Mouse (Mus musculus) forebrain, embryonic 16.5 days (tissue): ENCODE results near the gene Pkd1l3. TPM values are rescaled to one million over a fixed set of nuclear protein-coding genes. Genes with fewer than 3 reads are reported as not detected.

ENCODE experiments used
- ATAC-seq: fragments of 200-750 bp; cut with Nextera tagmentation; 2 replicates; pipeline ENCODE4 v1.8.0; 2017; ENCODE audit warnings: mild to moderate bottlenecking, moderate library complexity
- H3K27ac ChIP-seq: fragments of 300-500 bp; sonication (generic); 2 replicates; pipeline ENCODE4 v1.5.1; 2014; ENCODE audit warnings: low read length, control low read depth
- H3K27me3 ChIP-seq: fragments of 300-500 bp; sonication (generic); replicated peaks from 2 replicates; pipeline ENCODE4 v1.6.1; 2014; ENCODE audit warnings: low read length; ENCODE audit not compliant: control insufficient read depth, insufficient read depth
- H3K36me3 ChIP-seq: fragments of 300-500 bp; sonication (generic); 2 replicates; pipeline ENCODE4 v1.6.1; 2014; ENCODE audit not compliant: control insufficient read depth, insufficient read depth
- H3K4me1 ChIP-seq: fragments of 300-500 bp; sonication (generic); replicated peaks from 2 replicates; pipeline ENCODE4 v1.6.1; 2014; ENCODE audit warnings: low read length; ENCODE audit not compliant: control insufficient read depth, insufficient read depth
- H3K4me2 ChIP-seq: fragments of 300-500 bp; sonication (generic); 2 replicates; pipeline ENCODE4 v1.6.1; 2014; ENCODE audit warnings: mild to moderate bottlenecking, low read length, control low read depth
- H3K4me3 ChIP-seq: fragments of 300-500 bp; sonication (generic); replicated peaks from 2 replicates; pipeline ENCODE4 v1.5.1; 2014; ENCODE audit warnings: mild to moderate bottlenecking, low read length, control low read depth
- H3K9ac ChIP-seq: fragments of 300-500 bp; sonication (generic); replicated peaks from 2 replicates; pipeline ENCODE4 v1.6.1; 2014; ENCODE audit warnings: low read depth, low read length, control low read depth
- H3K9me3 ChIP-seq: fragments of 300-500 bp; sonication (generic); 2 replicates; pipeline ENCODE4 v1.6.1; 2016; ENCODE audit warnings: low read length; ENCODE audit not compliant: control insufficient read depth
- WGBS: fragments of 180-500 bp; shearing (Covaris S2); extraction: QIAGEN DNeasy Blood & Tissue Kit; methylation state at CpG from one replicate; pipeline ENCODE4 v1.1.7; 2014; 5-methylcytosine and 5-hydroxymethylcytosine counted together
- polyA plus RNA-seq: library from polyadenylated mRNA; unstranded; fragments of >200 nt; fragmentation: Nextera tagmentation; extraction: Ambion mirVana; gene quantifications from 2 replicates; pipeline ENCODE4 v1.2.1, GENCODE M21; 2015

Pkd1l3 gene
- polyA plus RNA-seq, 1 experiment from 2014 or later: 0.03 TPM

- H3K4me3 ChIP-seq: no peak overlapping the region
- no peak overlapping the region for H3K27ac ChIP-seq
- no peak overlapping the region for H3K9ac ChIP-seq
- no peaks in the 10 kb centered on the region for H3K27me3 ChIP-seq
- peaks cover 6% of the 10 kb centered on the region for H3K9me3 ChIP-seq
- ATAC-seq: no peak
- no peak overlapping the region for H3K4me2 ChIP-seq
- H3K4me1 ChIP-seq: no peaks in the 10 kb centered on the region
- H3K36me3 ChIP-seq: no peaks in the 10 kb centered on the region
- 63% methylated on average over 7 of the region's 7 CpGs for WGBS
Measured at GRCm38 (mm10) chr8:109586972-109587504, 27.3 kb upstream of the Pkd1l3 start.

- 90% methylated on average over 9 of the region's 9 CpGs for WGBS
- no peaks in the 10 kb centered on the region for H3K4me1 ChIP-seq
- ATAC-seq: no peak
Measured at GRCm38 (mm10) chr8:109590901-109591300, 23.4 kb upstream of the Pkd1l3 start.

GRCm38 (mm10) chr8:109591367-109591766, 22.9 kb upstream of the Pkd1l3 start:
- no peak overlapping the region for H3K9ac ChIP-seq
- H3K27me3 ChIP-seq: no peaks in the 10 kb centered on the region
- H3K27ac ChIP-seq: no peak overlapping the region
- WGBS: 86% methylated on average over 3 of the region's 3 CpGs
- ATAC-seq: no peak
- no peak overlapping the region for H3K4me2 ChIP-seq
- no peaks in the 10 kb centered on the region for H3K36me3 ChIP-seq
- H3K9me3 ChIP-seq: no peaks in the 10 kb centered on the region
- H3K4me1 ChIP-seq: no peaks in the 10 kb centered on the region
- H3K4me3 ChIP-seq: no peak overlapping the region

More at GRCm38 (mm10) chr8:109590901-109591300, 23.4 kb upstream of the Pkd1l3 start:
- Histone ChIP-seq H3K9me3 (no peaks in the 10 kb centered on the region), H3K4me3 (no peak overlapping the region), H3K4me2 (no peak overlapping the region), H3K27me3 (no peaks in the 10 kb centered on the region), H3K36me3 (no peaks in the 10 kb centered on the region), H3K9ac (no peak overlapping the region), H3K27ac (no peak overlapping the region)

GRCm38 (mm10) chr8:109592164-109592563, 22.2 kb upstream of the Pkd1l3 start:
- 84% methylated on average over 5 of the region's 5 CpGs for WGBS
- H3K9me3 ChIP-seq: no peaks in the 10 kb centered on the region
- H3K4me1 ChIP-seq: no peaks in the 10 kb centered on the region
- H3K27ac ChIP-seq: no peak overlapping the region
- no peaks in the 10 kb centered on the region for H3K27me3 ChIP-seq
- no peak overlapping the region for H3K4me2 ChIP-seq
- no peak overlapping the region for H3K4me3 ChIP-seq
- no peak overlapping the region for H3K9ac ChIP-seq
- no peaks in the 10 kb centered on the region for H3K36me3 ChIP-seq
- no peak for ATAC-seq

GRCm38 (mm10) chr8:109593117-109593788, 21.1 kb upstream of the Pkd1l3 start:
- Histone ChIP-seq H3K4me3 (no peak overlapping the region), H3K27me3 (no peaks in the 10 kb centered on the region), H3K9me3 (no peaks in the 10 kb centered on the region), H3K4me2 (no peak overlapping the region), H3K4me1 (no peaks in the 10 kb centered on the region), H3K27ac (no peak overlapping the region), H3K36me3 (no peaks in the 10 kb centered on the region), H3K9ac (no peak overlapping the region)
- WGBS: 78% methylated on average over 6 of the region's 6 CpGs
- no peak for ATAC-seq

- H3K27ac ChIP-seq: no peak overlapping the region
- H3K27me3 ChIP-seq: no peaks in the 10 kb centered on the region
- no peaks in the 10 kb centered on the region for H3K4me1 ChIP-seq
- ATAC-seq: no peak
- no peak overlapping the region for H3K4me3 ChIP-seq
- peaks cover 3% of the 10 kb centered on the region; the same call in 1 of the 2 replicates for H3K36me3 ChIP-seq
- H3K9me3 ChIP-seq: no peaks in the 10 kb centered on the region
- H3K4me2 ChIP-seq: no peak overlapping the region
- WGBS: 48% methylated on average over 8 of the region's 8 CpGs
- no peak overlapping the region for H3K9ac ChIP-seq
Measured at GRCm38 (mm10) chr8:109595854-109596253, 18.5 kb upstream of the Pkd1l3 start.

- no peak overlapping the region for H3K4me3 ChIP-seq
- H3K27ac ChIP-seq: no peak overlapping the region
- no peaks in the 10 kb centered on the region for H3K9me3 ChIP-seq
- peaks cover 13% of the 10 kb centered on the region for H3K4me1 ChIP-seq
- whole genome bisulfite sequencing: 83% methylated on average over 2 of the region's 2 CpGs
- no peaks in the 10 kb centered on the region for H3K27me3 ChIP-seq
- H3K36me3 ChIP-seq: 0 out of 2 replicates have a peak, but pooled peaks cover 4% of the 10 kb centered on the region
- ATAC-seq: no peak
- no peak overlapping the region for H3K9ac ChIP-seq
- no peak overlapping the region for H3K4me2 ChIP-seq
Measured at GRCm38 (mm10) chr8:109606725-109607124, 7.6 kb upstream of the Pkd1l3 start.

- Histone ChIP-seq H3K27me3 (no peaks in the 10 kb centered on the region), H3K9me3 (no peaks in the 10 kb centered on the region), H3K36me3 (0 out of 2 replicates have a peak, but pooled peaks cover 4% of the 10 kb centered on the region), H3K4me2 (peak overlapping the region; percentile 81), H3K9ac (peak overlapping the region; percentile 63), H3K4me1 (peaks cover 13% of the 10 kb centered on the region), H3K27ac (peak overlapping the region; percentile 37; the same call in 1 of the 2 replicates), H3K4me3 (peak overlapping the region; percentile 66)
- WGBS: 4% methylated on average over 12 of the region's 12 CpGs
- no peak for ATAC-seq
Measured at GRCm38 (mm10) chr8:109607650-109608049, 6.7 kb upstream of the Pkd1l3 start.

- H3K27me3 ChIP-seq: no peaks in the 10 kb centered on the region
- 0 out of 2 replicates have a peak, but pooled peaks cover 4% of the 10 kb centered on the region for H3K36me3 ChIP-seq
- WGBS: under 1% methylated on average over 42 of the region's 42 CpGs
- ATAC-seq: peak; percentile 99
- no peaks in the 10 kb centered on the region for H3K9me3 ChIP-seq
- peak within 1 kb of the TSS; percentile 66 for H3K4me3 ChIP-seq
- H3K9ac ChIP-seq: peak within 1 kb of the TSS; percentile 74
- H3K4me1 ChIP-seq: peaks cover 13% of the 10 kb centered on the region
- peak within 1 kb of the TSS; percentile 97 for H3K27ac ChIP-seq
- peak within 1 kb of the TSS; percentile 81 for H3K4me2 ChIP-seq
Measured at GRCm38 (mm10) chr8:109608271-109609152, 5.8 kb upstream of the Pkd1l3 start, which contains the start of gene Dhodh. Dhodh (minus strand) TSS chr8:109608673.
